Mouse (Mus musculus) MEL (cell line): ENCODE measurements around the gene Ccl17.
"Not testable (repeated sequence)": the region's sequence is repeated elsewhere in the genome, so short reads cannot be mapped to it uniquely, and the experiment has no call there.

Experiments used
- CHD1 ChIP-seq: IDR thresholded peaks from 2 replicates; pipeline ENCODE4 v1.6.1; 2012; ENCODE audit warnings: low read depth, mild to moderate bottlenecking, inconsistent platforms, low read length, improper control_type of control experiment
- E2F4 ChIP-seq: IDR thresholded peaks from 2 replicates; pipeline ENCODE4 v1.6.1; 2011; ENCODE audit warnings: low read depth, low read length, improper control_type of control experiment, borderline replicate concordance

DNA sequence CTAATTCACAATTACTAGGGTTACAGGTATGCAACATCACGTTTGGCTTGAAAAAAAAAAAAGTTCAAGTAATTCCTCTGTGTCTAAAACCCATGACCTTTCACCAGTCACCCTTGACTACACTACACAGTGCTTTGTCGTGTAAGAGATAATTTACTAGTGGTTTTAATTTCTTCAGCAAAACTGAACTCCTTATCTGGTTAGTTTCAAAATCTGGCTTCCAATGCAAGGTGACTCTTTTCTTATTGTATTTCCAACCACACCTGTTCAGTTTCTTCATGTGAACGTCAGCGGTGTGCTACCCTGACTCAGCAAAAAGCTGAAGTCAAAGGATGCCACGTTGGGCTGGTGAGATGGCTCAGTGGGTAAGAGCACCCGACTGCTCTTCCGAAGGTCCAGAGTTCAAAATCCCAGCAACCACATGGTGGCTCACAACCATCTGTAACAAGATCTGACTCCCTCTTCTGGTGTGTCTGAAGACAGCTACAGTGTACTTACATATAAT is 23.7 kb downstream of the Ccl17 start:
- not testable (repeated sequence) for TF ChIP-seq E2F4, CHD1
